8 mouse cellular contexts compared by ENCODE assay signal in the genomic region with DNA sequence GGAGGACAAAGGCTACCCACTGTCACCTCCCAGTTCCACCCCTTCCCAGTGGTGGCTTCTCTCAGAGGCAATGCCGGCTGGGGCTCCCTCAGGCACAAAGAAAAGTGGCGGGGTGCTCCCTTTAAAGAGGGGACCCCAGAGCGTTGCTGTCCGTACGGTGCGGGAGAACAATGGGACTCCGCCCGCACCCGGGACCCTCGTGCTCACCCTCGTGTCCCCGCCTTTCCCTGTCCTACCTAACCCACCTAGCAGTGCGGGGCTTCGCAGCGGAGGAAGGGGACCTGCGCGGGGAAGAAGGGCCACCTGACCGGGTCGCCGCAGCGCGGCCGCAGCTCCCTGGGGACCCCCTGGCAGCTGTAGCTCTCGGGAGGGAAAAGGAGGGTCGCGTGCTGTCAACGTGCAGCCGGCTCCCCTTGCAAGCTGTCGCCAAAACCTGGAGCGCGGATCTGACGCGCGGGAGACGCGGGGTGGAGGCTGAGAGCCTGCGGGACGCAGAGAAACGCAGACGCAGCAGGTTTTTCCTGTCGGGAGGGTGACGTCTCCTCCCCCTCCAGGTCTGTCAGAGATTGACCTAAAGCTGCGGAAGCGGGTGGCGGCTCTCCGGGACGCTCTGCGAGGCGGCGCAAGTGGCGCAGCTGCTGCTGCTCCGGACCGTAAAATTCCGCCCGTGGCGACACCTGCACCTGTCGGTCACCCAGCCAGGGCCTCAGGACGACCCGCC. TPM values are rescaled to one million over a fixed set of nuclear protein-coding genes. Genes with fewer than 3 reads are reported as not detected.
DNase-seq lines count a peak whose midpoint lies in the region; ATAC-seq and TF ChIP-seq lines count a peak whose summit lies in the region.

No protein-coding gene starts in this region.

- peak overlapping the region; percentile 97 for H3K27ac ChIP-seq in gastrocnemius, adult 2 months

- ATAC-seq in activated CD4-positive, CD25-positive, alpha-beta regulatory T cell, adult 4 months = peak; percentile 62
- ATAC-seq in common myeloid progenitor, adult 5-6 weeks (replicated peaks; ENCODE audit: low read depth, poor library complexity, severe bottlenecking) = peak; percentile 41
- ATAC-seq in megakaryocyte progenitor cell, adult 5-6 weeks (replicated peaks; ENCODE audit: poor library complexity) = peak; percentile 44

- intact Hi-C loops in gastrocnemius, adult 2 months (cut with DNase I) = loop anchor here (1.0 to 10.0 kb wide), 4 partner anchors 21 to 241 kb away; no protein-coding TSS in a partner anchor
- intact Hi-C loops in left cerebral cortex, postnatal 14 days (cut with DNase I) = loop anchor here (5.0 to 10.0 kb wide), 3 partner anchors 71 to 241 kb away; no protein-coding TSS in a partner anchor

- no peak for TF ChIP-seq CTCF in gastrocnemius, adult 2 months (IDR thresholded peaks at IDR 0.05)

- peak; percentile 92 for DNase-seq in gastrocnemius, adult 2 months
- peak; percentile 86 for DNase-seq in induced T-regulatory cell, adult 2 months (ENCODE audit: low read depth)
- DNase-seq in left cerebral cortex, postnatal 14 days (ENCODE audit: low spot score in 2 of 2) = peak; percentile 75 to 82
- peak; percentile 89 to 91 for DNase-seq in right cerebral cortex, postnatal 10 days (ENCODE audit: low spot score in 2 of 2)
- peak; percentile 65 for DNase-seq in urinary bladder, postnatal 25 days (ENCODE audit: low spot score)

- H3K4me3 ChIP-seq in gastrocnemius, adult 2 months = peak overlapping the region; percentile 89

RNA-seq across cellular contexts. Expression of a gene that starts 0.5 kb away (rescaled TPM):
- 10 to 100 TPM; 31.4 to 31.8 TPM for polyA plus RNA-seq in activated CD4-positive, CD25-positive, alpha-beta regulatory T cell, adult 4 months (2017; shearing (Covaris generic))
- total RNA-seq in common myeloid progenitor, adult 5-6 weeks (2017) = 47.3 and 76.9 TPM in 2 replicates
- total RNA-seq in gastrocnemius, adult 2 months (2021) = 10 to 100 TPM; 38.0 to 47.7 TPM
- 10 to 100 TPM; 21.3 to 22.7 TPM for total RNA-seq in left cerebral cortex, postnatal 14 days (2021)
- total RNA-seq in megakaryocyte progenitor cell, adult 5-6 weeks (2015) = 34.8 and 37.1 TPM in 2 replicates
- total RNA-seq in megakaryocyte progenitor cell, adult 5-6 weeks (2017) = 64.5 and 82.4 TPM in 2 replicates

Comparison
In these comparisons a context has a peak if more than half of its experiments do, and no peak if none do; other contexts are left out.
1. Peak in every context shown above with its lines: DNase-seq, ATAC-seq, H3K4me3 ChIP-seq and H3K27ac ChIP-seq.